Mouse (Mus musculus) layer of hippocampus, adult 11-12 months (tissue): ENCODE measurements at regions not wholly inside any gene's neighbourhood (a gene's known extent, or its start where the extent isn't known, plus 50 kb on each side); places are given as distances from the start of the nearest gene placed in this dataset.

ENCODE experiments used
- DNase-seq: peaks from one replicate; pipeline ENCODE4 v3.0.0; 2022; ENCODE audit warnings: low spot score

GRCm38 (mm10) chr17:4199698-4200153 is 503.7 kb upstream of the Nox3 start:
- no peak for DNase-seq

DNA sequence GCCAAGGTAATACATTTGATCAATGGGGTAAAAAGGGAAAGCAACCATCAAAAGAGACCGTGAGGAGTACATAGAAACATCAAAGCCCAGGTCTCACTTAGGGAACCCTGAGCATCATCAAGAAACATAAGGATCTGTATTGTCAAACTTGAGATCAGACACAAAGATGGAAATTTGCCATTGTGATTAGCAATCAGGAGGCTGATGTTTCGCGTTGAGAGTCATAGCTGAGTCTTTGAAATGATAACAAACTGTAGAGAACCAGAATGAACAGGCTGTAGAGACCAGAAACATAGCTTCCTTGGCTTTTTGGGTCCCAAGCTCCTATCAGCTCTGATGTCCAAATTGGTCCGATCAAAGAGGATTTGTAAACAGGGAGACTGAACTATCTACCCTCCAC is 505.2 kb upstream of the Nox3 start:
- DNase-seq = no peak

- DNase-seq = no peak
These were observed 512.3 kb upstream of the Nox3 start for GRCm38 (mm10) chr17:4208142-4208925.

DNA sequence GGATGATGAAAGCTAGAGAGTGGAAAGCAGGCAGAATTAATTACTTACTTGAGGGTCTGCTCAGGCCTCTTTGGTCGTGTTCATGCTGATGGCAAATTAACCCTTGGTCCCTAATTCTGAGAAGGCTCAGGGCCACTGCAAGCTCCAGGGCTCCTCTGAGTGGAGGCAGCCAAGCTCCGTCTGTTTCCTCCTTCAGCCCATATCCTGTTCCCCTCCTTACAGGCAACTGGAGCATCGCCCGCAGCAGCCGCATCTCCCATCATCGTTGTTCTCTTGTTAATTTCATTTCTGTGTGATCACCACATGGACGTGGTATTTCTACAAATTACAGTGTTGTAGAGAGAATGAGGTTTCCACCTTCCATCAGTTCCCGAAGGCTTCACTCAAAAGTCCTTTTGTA is 513.6 kb upstream of the Nox3 start:
- no peak for DNase-seq

DNA sequence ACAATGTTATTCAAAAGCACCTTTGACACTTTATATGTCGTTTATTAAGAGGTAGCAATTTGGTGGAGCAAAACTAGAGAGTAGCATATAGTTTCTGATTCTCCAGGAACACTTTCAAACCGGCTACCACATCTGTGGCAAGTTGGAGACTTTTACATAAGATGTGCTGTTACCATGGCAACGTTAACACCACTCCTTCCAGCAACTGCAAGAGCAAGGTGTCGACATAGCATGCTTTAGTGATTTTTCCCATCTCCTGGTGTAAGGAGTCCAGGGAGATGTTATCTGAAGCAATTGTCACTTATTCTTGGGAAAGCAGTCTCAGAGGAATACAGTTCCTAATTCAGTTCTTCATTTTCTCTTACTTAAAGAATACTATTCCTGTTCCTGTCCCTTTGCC is 516.5 kb upstream of the Nox3 start:
- DNase-seq = no peak

DNA sequence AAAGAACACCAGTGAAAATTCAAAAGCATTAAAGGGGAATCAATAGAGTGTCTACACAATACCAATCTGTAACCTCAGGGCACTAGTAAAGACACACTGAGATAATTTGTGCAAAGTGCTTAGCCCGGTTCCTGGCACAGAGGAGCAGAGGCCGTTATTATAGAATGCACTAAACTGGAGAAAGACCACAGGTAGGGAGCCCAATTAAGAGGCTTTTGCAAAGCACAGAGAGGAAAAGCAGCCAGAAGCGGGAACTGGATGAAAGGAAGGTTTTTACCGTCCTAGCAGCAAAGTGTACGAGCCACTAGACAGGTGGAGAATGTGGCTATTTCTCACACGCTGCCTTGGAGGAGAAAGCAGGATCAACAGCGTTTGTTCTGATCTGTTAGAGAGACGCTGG is 518.9 kb upstream of the Nox3 start:
- no peak for DNase-seq

- no peak for DNase-seq
These were observed 520.1 kb upstream of the Nox3 start for GRCm38 (mm10) chr17:4216203-4216602.

DNA sequence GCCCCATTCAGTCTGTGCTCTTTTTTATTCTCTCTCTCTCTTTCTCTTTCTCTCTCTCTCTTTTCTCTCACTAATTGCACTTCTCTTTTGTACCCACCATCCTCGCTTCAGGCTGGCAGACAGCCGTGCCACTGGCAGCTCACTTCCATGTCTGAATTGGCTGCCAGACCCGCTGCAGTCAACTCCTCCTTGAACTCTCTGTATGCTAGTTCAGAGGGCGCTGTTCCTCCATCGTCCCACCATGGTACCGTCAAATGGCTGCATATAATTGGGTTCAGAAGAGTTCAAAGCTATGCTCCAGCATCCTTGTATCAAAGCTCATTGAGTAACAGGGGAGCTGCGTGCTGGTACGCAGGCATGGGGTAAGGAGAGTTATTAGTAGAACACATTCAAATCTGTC is 520.7 kb upstream of the Nox3 start:
- no peak for DNase-seq

- no peak for DNase-seq
These were observed 524.8 kb upstream of the Nox3 start for GRCm38 (mm10) chr17:4220661-4221360.

GRCm38 (mm10) chr17:4227889-4228288 is 531.8 kb upstream of the Nox3 start:
- DNase-seq = no peak

DNA sequence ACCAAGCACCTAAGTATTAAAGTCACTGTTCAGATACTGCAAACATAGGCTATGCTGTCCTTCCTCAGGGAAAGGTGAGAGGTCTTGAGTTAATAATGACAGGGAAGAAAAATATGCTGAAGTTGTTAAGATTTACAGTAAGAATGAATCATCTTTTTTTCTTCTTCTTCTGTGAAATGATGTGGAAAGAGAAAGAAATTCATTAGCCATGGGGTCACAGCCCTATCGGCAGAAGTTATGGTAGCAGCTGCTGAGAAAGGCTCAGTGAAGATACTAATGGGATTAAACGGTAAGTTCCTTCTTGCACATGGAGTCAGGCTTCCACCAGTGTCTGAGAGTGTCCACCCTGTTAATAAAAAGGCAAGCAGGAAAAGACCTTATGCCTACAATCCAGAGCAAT is 533.9 kb upstream of the Nox3 start:
- no peak for DNase-seq

GRCm38 (mm10) chr17:4250476-4250875 is 554.4 kb upstream of the Nox3 start:
- DNase-seq = no peak

DNA sequence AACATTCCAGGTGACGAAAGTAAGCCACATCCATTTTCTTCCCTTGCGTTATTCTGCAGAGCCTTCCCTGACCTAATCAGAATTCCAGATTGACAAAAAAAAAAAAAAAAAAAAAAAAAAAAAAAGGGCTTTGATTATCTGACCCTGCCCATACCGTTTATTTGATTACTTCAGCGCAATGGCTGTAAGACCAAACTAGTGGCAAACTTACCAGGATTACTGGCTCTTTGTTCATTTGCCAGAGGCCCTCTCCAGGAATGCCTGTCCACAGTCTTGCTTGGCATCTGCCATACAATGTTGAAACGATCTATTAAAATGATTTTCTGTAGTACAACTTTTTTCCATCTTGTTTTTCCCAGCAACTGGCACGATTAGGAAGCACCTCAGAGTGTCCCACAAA is 569.4 kb upstream of the Nox3 start:
- no peak for DNase-seq

DNA sequence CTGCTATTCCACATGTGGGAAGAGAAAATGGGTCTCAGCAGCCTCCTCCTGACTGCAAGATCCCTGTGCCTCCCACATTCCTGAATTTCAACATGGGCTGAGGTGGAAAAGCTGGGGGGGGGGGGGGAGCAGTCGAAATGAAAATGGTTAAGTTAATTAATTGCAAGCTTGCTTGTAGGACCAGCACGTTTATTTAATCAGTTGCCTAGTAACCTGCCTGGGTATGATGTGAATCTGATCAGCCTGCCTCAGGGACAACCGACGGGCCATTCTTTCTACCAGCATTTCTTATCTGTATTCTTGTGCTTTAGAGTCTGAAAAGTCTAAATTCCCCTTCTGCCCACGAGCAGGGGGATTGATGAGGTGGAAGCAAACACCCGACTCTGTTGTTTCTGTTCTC is 569.9 kb upstream of the Nox3 start:
- DNase-seq = no peak

- no peak for DNase-seq
These were observed 570.4 kb upstream of the Nox3 start for GRCm38 (mm10) chr17:4266487-4266886.

- no peak for DNase-seq
These were observed 572.3 kb upstream of the Nox3 start for GRCm38 (mm10) chr17:4268380-4268779.

DNA sequence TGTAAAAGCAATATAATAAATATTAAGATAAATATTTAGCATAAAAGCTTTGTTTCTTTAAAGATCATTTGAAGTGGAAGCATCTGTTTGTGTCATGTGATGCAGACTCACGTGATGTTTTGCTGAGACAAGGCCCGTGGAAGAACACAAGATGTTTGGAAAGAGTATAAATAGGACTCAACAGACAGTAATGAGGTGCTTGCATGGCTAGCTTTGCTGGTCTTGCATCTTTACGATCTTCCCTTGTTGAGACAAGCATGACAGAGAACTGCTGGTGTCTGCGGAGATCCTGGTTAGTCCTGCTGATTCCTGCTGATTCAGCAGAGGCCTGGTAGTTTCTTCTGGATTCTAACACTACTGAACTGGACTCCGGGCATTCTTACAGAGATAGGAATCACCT is 576.4 kb upstream of the Nox3 start:
- no peak for DNase-seq

DNA sequence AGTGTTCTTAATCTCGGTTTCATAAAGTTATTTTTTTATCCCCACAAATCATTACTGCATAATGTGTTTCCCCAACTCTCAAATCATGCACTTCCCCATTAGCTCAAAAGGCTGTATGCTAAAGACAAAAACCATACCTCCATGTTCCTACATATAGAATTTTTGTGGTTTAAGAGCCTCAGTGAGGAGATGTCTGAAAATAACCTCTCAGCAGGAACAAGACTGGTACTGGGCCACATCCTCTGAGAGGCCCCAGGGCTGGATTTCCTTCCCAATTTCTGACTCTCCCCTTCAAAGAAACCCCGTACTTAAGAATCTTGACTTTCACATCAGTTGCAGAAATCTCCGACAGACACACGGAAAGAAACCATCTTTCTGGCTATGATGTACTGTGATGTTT is 580.7 kb upstream of the Nox3 start:
- no peak for DNase-seq

DNA sequence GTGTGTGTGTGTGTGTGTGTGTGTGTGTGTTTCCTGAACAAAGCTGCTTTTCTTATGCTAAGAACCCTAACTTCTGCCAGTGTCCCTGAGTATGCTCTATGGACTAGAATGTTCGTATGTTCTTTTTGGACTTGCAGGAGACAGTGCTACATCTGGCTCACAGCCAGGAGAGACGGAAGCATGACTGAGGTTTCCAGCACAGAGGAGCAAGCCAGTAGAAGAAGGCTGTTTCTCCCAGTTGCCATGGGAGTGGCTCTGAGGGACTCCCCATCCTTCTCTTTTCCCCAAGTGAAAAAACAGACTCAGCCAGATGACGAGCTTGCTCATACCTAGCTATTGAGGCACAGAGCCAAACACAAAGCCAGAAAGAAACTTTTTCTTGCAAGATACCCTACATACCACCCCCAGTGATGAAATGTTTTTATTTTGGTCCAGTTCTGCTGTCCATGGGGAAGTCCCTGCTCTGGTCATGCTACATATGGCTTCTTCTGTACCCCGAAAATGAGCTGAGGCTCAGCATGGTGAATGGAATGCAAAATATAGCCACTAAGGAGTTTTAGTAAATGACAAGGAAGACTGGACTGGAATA is 582.3 kb upstream of the Nox3 start:
- peak; percentile 6 for DNase-seq

DNA sequence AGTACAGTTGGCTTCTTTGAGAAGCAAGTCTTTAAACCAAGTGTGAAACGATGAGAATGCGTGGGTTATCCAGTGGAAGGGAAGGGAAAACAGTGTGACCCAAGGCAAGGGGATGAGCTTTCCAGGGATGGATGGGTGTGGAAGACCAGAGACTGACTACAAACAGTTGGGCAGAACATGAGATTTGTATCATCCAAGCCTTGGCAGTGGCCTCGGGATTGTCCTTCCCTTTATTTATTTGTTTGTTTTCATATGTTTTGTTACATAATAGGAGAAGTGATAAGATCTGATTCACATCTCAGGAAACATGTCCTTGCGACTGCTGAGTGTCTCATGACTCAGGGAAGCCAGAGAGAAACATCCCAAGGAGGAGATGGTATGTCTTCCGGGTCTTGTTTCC is 585.4 kb upstream of the Nox3 start:
- no peak for DNase-seq

DNA sequence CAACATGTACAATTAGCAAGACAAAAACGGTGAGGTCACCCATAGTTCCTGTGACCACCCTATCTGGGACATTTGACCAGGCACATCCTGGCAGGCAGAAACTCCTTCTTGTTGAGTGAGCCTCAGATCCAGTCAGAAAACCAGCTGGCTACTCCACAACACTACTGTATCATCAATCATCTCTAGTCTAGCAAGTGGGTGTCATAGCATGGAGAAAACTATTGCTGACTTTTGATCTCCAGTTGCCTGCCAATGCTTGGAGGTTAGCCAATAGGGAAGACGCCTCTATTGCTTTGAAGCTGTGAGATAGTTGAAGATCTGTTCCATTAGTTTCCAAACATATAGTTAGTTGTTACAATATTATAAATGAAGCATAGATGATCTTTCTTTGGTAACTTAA is 595.4 kb upstream of the Nox3 start:
- DNase-seq = no peak

- DNase-seq = peak; percentile 45
These were observed 600.6 kb upstream of the Nox3 start for GRCm38 (mm10) chr17:4296521-4297155.

- DNase-seq = peak; percentile 5
These were observed 601.1 kb upstream of the Nox3 start for GRCm38 (mm10) chr17:4297156-4297535.
